Mouse (Mus musculus) brown adipose tissue, adult 24 weeks (tissue): ENCODE measurements at regions not wholly inside any gene's neighbourhood (a gene's known extent, or its start where the extent isn't known, plus 50 kb on each side); places are given as distances from the start of the nearest gene placed in this dataset.
A peak's percentile ranks its signal among the peaks of the same experiment; 100 is the strongest.
"Not testable (repeated sequence)": the region's sequence is repeated elsewhere in the genome, so short reads cannot be mapped to it uniquely, and the experiment has no call there.

Experiments used
- H3K27ac ChIP-seq: fragments of 200-500 bp; replicated peaks from 2 replicates; pipeline ENCODE4 v1.5.1; 2012; ENCODE audit warnings: low read depth, mild to moderate bottlenecking, low read length
- H3K4me1 ChIP-seq: fragments of 200-500 bp; 2 replicates; pipeline ENCODE4 v1.6.1; 2012; ENCODE audit warnings: low read length, mixed read lengths; ENCODE audit not compliant: control insufficient read depth, insufficient read depth, insufficient read length
- H3K4me3 ChIP-seq: fragments of 200-500 bp; 2 replicates; pipeline ENCODE4 v1.5.1; 2012; ENCODE audit warnings: low read depth, mild to moderate bottlenecking, low read length, moderate library complexity; ENCODE audit not compliant: insufficient read depth

GRCm38 (mm10) chr5:91813547-91814416, 149.1 kb downstream of the Rchy1 start:
- H3K27ac ChIP-seq, result no peak overlapping the region
- H3K4me3 ChIP-seq, result no peak overlapping the region
- H3K4me1 ChIP-seq, result no peaks in the 10 kb centered on the region

- no peak overlapping the region for H3K27ac ChIP-seq
- H3K4me1 ChIP-seq, result no peaks in the 10 kb centered on the region
- no peak overlapping the region for H3K4me3 ChIP-seq
Measured at GRCm38 (mm10) chr5:91807070-91808065, 155.5 kb downstream of the Rchy1 start.

GRCm38 (mm10) chr5:91801297-91801980, 161.4 kb downstream of the Rchy1 start:
- Histone ChIP-seq H3K4me3 (no peak overlapping the region), H3K4me1 (no peaks in the 10 kb centered on the region), H3K27ac (no peak overlapping the region)

- Histone ChIP-seq H3K4me1 (no peaks in the 10 kb centered on the region), H3K4me3 (no peak overlapping the region), H3K27ac (no peak overlapping the region)
Measured at GRCm38 (mm10) chr5:91797362-91797761, 165.5 kb downstream of the Rchy1 start.

- H3K4me3 ChIP-seq, result no peak overlapping the region
Measured at GRCm38 (mm10) chr5:91792732-91793131, 170.1 kb downstream of the Rchy1 start.

GRCm38 (mm10) chr5:91790412-91790811, 172.5 kb downstream of the Rchy1 start:
- H3K4me3 ChIP-seq, result no peak overlapping the region
- H3K4me1 ChIP-seq, result no peaks in the 10 kb centered on the region
- H3K27ac ChIP-seq, result no peak overlapping the region

More at GRCm38 (mm10) chr5:91792732-91793131, 170.1 kb downstream of the Rchy1 start:
- no peaks in the 10 kb centered on the region for H3K4me1 ChIP-seq
- H3K27ac ChIP-seq, result no peak overlapping the region

- Histone ChIP-seq H3K4me3 (no peak overlapping the region), H3K27ac (no peak overlapping the region), H3K4me1 (no peaks in the 10 kb centered on the region)
Measured at GRCm38 (mm10) chr5:91783966-91784365, 178.9 kb downstream of the Rchy1 start.

- no peak overlapping the region for H3K27ac ChIP-seq
- H3K4me1 ChIP-seq, result no peaks in the 10 kb centered on the region
- H3K4me3 ChIP-seq, result no peak overlapping the region
Measured at GRCm38 (mm10) chr5:91776971-91777370, 185.9 kb downstream of the Rchy1 start.

GRCm38 (mm10) chr5:91774065-91774464, 188.8 kb downstream of the Rchy1 start:
- Histone ChIP-seq H3K4me3 (no peak overlapping the region), H3K27ac (no peak overlapping the region), H3K4me1 (no peaks in the 10 kb centered on the region)

- no peaks in the 10 kb centered on the region for H3K4me1 ChIP-seq
- no peak overlapping the region for H3K4me3 ChIP-seq
- H3K27ac ChIP-seq, result no peak overlapping the region
Measured at GRCm38 (mm10) chr5:91767886-91768285, 195.0 kb downstream of the Rchy1 start.

GRCm38 (mm10) chr5:91767060-91767459, 195.8 kb downstream of the Rchy1 start:
- Histone ChIP-seq H3K27ac (no peak overlapping the region), H3K4me1 (no peaks in the 10 kb centered on the region), H3K4me3 (0 out of 2 replicates have a peak overlapping the region, but pooled peaks have one; percentile 5)

- H3K27ac ChIP-seq, result no peak overlapping the region
- no peak overlapping the region for H3K4me3 ChIP-seq
- no peaks in the 10 kb centered on the region for H3K4me1 ChIP-seq
Measured at GRCm38 (mm10) chr5:91764621-91765020, 198.2 kb downstream of the Rchy1 start.

- H3K4me3 ChIP-seq, result no peak overlapping the region
- no peak overlapping the region for H3K27ac ChIP-seq
- no peaks in the 10 kb centered on the region for H3K4me1 ChIP-seq
Measured at GRCm38 (mm10) chr5:91762589-91762988, 200.3 kb downstream of the Rchy1 start.

GRCm38 (mm10) chr5:91755958-91756357, 206.9 kb downstream of the Rchy1 start:
- Histone ChIP-seq H3K27ac (no peak overlapping the region), H3K4me1 (no peaks in the 10 kb centered on the region), H3K4me3 (no peak overlapping the region)

GRCm38 (mm10) chr5:91752846-91753245, 210.0 kb downstream of the Rchy1 start:
- H3K4me1 ChIP-seq, H3K4me3 ChIP-seq, H3K27ac ChIP-seq: not testable (repeated sequence)
